Mouse (Mus musculus): ENCODE results near the gene Ube2c.
"Not testable (repeated sequence)": the region's sequence is repeated elsewhere in the genome, so short reads cannot be mapped to it uniquely, and the experiment has no call there.

The Ube2c gene

DNA sequence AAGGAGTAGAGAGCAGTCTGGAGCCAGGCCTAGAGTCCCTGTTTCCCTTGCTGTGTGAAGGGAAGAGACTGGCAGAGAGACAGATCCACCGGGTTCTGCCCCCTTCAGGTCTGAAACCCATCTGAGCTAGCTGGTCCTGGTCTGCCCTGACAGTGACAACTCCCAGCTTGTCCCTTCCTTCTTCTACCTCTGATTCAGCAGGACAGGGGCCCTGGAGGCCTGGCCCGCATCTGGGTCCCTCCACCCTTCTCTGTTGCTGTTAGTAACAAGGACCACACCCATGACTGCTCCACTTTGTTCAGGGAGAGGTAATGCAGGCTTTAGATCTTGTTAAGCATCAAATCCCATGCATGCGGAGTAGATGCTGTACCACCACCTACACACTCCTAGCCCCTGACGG is 18.7 kb downstream of the Ube2c start:
- DNase-seq (ENCODE audit: low spot score), result no peak

DNA sequence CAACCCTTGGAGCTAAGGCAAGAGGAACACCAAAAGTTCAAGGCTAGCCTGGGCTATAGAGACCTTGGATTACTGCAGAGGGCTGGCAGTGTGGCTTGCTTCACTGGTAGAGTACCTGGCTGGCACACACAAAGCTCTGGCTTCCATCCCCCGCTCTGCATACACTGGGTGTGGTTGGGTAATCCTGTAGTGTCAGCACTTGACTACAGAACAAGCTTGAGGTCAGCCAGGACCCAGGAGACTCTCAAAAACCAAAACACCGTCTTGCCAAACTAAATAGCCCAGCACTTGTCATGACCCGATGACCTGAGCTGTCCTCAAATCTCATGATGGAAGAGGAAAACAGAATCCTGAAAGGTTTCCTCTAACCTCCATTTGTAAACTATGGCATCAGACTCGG is 20.8 kb downstream of the Ube2c start:
- no peak for DNase-seq (ENCODE audit: low spot score)

DNA sequence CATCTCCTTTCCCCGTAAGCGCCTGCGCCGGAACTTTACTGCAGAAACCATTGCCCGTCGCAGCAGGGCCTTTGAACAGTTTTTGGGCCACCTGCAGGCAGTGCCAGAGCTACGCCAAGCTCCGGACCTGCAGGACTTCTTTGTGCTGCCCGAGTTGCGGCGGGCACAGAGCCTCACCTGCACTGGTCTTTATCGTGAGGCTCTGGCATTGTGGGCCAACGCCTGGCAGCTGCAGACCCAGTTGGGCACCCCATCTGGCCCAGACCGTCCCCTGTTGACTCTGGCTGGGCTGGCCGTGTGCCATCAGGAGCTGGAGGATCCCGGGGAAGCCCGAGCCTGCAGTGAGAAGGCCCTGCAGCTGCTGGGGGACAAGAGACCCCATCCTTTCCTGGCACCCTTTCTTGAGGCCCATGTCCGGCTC is 22.2 kb downstream of the Ube2c start:
- DNase-seq (ENCODE audit: low spot score), result no peak

DNA sequence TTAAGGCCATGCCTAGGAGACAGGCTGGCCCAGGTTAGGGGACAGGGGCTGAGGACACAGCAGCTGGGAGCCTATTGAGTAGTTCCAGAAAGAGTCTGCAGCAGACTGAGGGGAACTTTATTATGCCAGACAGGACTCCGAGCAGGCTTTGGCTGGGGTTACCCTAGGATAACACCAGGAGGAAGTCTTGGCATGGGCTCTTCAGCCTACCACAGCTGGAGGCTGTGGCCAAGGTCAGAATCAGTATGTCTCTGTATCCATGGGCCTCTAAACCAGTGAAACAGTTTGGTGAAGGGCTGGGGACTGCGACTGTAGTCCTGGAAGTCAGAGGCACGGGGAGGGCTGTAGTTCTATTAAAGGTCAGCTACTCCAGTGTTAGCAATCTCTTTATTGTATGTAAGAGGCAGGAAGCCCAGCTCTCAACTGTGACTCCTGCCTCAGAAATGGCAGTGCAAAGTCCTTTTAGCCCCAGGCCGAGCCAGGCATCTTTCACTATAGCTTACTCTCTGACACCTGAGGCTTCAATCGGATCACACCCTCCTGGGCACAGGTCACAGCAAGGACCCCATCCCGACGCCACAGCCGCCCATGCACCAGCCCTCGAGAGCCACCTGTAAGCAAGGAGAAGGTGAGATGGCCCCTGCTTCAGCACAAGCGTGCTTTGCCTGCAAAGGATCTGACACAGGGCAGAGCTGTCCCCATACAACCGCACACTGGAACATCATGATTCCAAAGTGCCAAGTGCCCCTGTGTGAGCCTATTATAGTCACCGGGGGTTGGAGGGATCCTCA is 22.9 kb downstream of the Ube2c start:
- DNase-seq (ENCODE audit: low spot score), result no peak

DNA sequence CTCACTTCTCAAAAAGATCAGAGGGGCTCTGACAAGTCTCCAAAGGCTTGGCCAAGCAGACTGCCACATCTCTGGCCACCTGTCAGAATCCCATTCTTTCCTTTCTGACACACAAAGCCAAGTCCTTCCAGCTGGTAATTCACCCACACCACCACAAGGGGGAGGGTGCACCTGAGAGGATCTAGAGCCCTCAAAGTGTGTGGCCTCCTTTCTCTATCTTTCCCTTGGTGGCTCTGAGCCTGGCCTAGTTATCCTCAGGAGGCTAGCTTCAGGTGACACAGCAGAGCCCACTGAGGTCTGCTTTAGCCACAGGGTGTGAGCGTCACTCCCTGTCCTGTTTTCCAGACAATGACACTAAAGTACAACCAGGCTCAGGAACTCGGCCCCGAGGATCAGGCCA is 23.5 kb downstream of the Ube2c start:
- peak; percentile 50 for DNase-seq (ENCODE audit: low spot score)

DNA sequence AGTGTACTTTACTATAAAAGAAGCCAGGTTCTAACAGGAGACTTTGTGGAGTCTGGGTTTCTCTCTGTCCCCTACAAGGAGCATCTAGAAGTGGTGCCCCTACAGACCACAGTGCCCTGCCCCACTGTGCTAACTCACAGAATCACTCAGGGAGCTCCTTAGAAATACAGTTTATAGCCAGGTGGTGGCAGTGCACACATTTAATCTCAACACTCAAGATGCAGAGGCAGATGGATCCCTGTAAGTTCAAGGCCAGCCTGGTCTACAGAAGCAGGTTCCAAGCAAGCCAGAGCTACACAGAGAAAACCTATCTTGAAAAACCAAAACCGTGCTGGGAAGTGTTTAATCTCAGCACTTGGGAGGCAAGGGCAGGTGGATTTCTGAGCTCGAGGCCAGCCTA is 24.1 kb downstream of the Ube2c start:
- DNase-seq (ENCODE audit: low spot score), result no peak

DNA sequence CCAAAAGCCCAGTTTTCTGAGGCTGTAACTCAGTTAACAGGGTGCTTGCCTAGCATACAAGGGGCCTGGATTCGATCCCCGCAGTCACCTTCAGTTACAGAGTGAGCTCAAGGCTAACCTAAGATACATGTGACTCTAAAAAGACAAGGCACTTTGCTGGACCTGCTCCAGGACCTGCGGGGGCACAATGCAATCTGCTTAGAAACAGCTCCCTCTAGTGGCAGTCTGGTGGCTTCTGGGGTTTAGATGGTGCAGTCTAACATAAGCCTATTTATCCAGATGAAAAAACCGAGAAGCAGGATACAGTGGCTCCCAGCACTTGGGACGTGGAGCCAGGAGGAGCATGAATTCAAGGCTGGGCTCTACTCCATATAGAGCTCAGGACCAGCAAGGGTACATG is 24.6 kb downstream of the Ube2c start:
- peak; percentile 81 for DNase-seq (ENCODE audit: low spot score)

DNA sequence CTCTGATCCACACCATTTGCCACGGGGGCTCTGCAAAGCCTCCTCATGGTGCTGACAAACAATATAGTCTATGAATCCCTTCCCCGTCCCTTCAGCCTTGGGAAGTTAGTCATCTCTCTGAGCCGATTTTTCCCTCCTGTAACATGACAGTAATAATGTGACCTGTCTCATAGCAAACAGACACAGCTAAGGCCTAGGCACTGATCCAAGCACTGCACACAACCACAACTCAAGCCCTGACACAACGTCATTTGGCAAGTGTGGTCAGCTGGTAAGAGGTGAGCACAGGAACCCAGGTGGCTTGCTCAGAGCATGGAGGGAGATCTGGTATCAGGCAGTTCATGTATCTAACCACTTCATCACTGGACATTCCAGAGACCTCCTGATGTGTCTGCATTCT is 26.2 kb downstream of the Ube2c start:
- no peak for DNase-seq (ENCODE audit: low spot score)

DNA sequence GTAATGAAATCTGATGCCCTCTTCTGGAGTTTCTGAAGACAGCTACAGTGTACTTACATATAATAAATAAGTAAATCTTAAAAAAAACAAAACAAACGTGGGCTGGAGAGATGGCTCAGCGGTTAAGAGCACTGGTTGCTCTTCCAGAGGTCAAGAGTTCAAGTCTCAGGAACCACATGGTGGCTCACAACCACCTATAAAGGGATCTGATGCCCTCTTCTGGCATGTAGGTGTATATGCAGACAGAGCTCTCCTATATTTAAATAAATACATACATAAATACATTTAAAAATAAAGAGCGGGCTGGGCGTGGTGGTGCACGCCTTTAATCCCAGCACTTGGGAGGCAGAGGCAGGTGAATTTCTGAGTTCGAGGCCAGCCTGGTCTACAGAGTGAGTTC is 28.9 kb downstream of the Ube2c start:
- not testable (repeated sequence) for DNase-seq (ENCODE audit: low spot score)

DNA sequence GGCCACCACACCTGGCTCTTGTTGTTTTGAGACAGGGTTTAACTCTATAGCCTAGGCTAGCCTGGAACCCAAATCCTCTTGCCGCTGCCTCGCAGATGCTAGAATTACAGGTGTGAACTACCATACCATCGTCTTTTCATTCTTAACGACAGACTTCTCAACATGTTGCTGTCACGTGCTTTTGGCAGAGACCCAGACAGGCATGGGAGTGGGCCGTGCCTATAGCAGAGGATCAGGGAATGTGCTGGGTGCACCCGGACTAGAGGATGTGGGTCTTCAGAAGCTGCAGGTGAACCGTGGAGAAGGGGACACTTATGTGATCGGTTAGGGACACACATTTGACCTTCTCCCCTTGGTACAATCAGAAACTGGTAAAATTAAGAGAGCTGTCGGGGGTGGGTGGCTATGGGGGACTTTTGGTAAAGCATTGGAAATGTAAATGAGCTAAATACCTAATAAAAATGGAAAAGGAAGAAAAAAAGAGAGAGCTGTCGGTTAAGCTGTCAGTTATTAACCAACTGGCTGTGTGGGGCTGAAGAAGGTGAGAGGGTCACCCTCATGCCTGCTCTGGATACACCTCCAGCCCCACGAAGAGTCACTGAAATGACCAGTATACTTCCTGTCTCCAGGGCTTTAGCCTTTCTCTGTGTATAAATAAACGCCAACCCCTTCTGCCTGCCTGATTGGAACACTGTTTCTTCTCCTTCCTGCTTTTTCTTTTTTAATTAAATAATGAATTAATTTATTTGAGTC is 30.7 kb downstream of the Ube2c start:
- no peak for DNase-seq (ENCODE audit: low spot score)

DNA sequence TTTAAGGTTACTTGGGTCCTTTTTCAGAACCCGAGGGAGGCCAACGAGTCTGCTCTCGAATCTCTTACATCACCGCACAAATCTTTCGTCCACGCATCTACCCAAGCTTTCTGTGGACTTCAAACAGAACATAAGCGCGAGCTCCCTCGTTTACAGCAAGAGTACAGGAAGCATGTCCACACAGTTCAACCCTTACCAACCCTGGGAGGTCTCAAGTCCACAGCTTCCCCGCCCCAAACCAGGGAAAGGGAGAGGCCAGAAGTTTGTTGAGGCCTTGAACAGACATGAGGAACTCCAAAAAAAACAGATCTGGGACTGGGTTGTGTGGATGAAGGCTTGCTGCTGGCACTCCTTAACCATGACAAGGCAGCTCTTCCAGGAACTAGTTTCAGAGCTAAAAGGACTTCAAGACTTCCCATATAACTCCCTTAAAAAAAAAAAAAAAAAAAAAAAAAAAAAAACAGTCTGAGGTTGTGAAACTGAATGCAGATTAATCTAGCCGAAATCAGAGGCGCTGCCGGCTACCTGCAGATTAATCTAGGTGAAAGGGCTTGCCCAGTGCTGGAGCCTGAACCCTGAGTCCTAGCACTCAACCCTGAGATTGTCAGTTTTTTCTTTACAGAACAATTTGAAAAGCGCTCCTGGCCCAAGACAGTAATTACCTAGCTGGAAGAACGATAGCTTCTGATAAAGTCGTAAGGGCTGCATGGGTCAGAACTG is 33.7 kb downstream of the Ube2c start:
- no peak for DNase-seq (ENCODE audit: low spot score)

DNA sequence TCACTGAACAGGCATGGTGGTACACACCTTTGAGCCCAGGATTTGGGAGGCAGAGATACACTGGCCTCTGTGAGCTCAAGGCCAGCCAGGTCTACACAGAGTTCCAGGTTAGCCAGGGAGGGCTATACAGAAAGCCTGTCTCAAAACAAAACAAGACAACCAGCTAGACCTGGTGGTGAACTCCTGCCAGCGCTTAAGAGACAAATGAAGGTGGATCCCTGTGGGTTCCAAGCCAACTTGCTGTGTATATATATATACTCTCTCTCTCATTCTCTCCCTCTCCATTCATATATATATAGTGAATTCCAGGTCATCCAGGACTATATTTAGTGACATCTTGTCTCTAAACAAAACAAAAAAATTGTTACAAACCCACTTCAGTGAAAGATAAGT is 34.2 kb downstream of the Ube2c start:
- no peak for DNase-seq (ENCODE audit: low spot score)

DNA sequence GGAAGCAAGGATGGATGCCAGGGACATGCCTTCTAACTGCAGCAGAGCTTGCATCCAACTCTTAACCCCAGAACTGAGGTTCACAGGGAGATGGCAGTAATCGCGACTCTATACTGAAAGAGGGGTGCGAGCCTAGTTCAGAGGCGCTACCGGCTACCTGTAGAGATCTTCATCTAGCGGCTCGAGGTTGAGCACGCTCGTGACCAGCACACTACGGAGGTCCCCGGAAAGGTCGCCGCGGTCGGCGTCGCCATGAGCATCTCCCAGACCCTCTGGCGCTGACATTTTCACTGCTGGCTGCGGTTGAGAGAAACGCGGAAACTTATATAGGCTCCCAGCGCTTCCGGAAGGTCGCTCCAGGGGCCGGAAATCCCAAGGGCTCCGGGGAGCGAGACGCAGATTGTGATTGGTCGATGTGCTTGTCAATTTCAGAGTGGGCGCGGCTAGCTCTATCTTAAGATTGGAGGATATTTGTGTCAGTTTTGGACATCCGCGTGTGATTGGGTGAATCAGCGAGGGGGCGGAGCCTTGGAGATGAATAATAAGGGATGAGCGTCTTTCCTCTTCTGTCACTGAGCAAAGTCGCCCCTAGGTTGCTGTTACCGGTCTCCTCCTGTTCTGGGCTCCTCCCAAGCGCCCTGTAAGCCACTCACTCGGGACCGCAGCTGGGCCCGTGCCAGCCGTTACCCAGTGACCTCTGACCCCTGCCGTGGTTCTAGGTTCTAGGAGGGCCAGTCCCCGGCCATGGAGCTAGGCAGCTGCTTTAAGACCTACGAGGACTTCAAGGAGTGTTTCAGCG is 35.0 kb downstream of the Ube2c start, which contains the start of the genes Acot8 and Zswim3:
TSS of gene Acot8 (minus strand) at position 350 of the 799 bp plus-strand sequence.
TSS of gene Zswim3 (plus strand) at position 566 of the 799 bp plus-strand sequence.
- peak; percentile 95 for DNase-seq (ENCODE audit: low spot score)

DNA sequence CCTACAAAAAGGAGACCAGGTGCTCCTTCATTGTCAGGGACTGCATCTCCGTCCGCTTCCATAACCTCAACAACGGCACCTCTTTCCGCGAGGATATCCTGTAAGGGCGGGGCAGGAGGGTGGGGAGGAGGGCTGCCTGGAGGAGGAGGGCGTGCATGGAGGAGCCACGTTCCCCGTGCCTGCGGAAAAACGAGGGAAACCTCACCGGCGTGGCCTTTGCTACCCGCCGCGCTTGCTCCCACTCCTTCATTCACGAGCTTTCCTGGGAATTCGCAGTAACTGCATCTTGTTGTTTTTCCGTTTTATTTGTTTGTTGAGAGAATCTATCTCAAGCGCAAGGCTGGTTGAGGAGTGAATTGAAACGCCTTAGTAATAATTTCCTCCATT is 35.6 kb downstream of the Ube2c start:
- DNase-seq (ENCODE audit: low spot score), result no peak

DNA sequence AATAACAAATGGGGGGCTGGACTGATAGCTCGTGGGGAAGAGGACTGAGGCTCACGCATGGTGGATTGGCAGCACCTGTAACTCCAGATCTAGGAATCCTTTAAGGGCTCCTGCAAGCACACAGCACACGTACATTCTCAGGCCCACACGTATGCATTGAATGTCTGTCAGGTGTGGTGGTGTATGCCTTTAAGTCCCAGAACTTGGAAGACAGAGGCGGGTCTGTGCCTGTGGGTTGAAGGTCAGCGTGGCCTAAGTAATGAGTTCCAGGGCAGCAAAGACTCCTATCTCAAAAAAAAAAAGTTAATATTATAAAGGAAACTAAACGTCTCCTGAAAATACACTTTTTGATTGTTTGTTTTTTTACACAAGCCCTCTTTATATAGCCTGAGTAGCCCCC is 36.9 kb downstream of the Ube2c start:
- DNase-seq (ENCODE audit: low spot score), result no peak

DNA sequence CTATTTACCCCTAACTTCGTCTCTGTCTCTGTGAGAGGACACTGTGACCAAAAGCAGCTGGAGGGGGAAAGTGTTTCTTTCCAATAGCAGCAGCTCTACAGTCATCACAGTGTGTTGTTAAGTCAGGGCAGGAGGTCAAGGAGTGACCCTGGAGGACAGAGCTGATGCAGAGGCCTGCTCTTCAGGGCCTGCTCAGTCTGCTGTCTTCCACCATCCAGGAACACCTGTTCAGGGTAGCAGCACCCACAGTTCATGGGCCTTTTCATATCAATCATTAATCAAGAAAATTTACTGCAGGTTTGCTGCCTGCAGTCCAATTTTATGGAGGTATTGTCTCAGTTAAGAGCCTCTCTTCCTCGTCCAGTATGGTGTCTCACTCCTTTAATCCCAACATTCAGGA is 43.9 kb downstream of the Ube2c start:
- no peak for DNase-seq (ENCODE audit: low spot score)

DNA sequence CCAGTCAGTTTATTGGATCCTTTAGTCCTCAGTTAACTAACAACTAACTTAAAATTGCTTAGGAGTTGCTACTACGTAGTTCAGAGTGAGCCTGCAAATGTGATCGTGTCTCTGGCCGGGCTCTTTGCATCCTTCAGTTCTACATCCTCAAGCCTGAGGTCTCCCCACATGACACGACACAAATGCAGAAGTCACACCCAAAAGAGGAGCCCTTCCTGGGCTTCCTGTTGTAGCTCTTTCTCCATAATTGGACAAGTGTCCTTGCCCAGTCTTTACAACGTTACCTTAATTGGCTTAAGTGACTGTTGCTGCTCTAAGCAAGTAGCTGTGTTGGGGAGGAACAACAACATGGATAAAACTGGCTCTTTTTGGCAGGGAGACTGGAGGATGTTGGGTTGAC is 45.6 kb downstream of the Ube2c start:
- DNase-seq (ENCODE audit: low spot score), result no peak

DNA sequence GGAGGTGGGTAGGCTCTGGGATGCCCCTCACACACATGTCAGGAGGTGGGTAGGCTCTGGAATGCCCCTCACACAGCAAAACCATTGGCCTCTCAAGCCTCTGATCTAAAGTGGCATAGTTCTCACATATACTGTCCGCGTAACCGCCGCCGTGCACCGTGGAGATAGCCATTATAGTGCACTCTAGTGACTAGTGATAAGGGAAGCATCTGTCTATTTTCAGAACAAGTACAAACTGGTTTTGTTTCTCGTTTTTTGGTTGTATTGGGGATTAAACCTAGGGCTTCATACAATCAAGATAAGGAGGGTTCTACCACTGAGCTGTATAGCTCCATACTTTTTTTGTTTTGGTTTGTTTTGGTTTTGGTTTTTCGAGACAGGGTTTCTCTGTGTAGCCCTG is 46.1 kb downstream of the Ube2c start:
- no peak for DNase-seq (ENCODE audit: low spot score)

DNA sequence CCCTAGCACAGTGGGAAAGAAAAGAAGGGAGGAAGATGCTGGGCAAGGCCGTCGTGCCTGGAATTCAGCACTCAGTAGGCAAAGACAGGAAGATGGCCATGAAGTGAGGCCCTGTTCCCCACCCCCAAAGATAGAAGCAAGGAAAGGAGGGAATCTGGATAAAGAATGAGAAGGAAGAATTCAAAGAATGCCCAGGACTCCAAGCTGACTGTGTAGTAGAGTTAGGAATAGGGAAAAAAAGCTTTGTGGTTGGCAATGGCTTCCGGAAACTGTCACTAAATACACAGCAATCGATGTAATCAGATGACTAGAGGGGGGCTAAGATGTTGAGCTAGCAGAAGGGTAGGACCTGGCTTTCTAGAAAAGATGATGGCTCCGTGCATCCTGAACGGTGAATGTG is 47.5 kb downstream of the Ube2c start:
- DNase-seq (ENCODE audit: low spot score), result no peak

DNA sequence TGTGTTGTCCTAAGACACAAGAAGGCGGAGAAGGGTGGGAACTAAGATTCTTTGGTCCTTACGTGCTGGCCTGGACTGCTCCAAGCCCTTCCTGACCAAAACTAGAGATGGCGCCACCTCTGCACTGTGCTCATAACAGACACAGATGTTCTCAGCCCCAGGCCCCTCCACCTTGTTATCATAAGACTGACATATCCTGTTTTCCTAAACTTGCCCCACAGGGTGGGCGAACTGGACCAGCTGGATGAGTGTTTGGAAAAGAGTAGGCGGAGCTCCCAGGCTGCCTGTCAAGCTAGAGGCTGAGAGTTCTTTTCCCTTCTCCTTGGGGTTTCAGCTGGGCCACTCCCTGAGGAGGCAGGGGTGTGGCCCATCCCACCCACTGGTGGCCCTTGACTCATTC is 48.0 kb downstream of the Ube2c start:
- no peak for DNase-seq (ENCODE audit: low spot score)

DNA sequence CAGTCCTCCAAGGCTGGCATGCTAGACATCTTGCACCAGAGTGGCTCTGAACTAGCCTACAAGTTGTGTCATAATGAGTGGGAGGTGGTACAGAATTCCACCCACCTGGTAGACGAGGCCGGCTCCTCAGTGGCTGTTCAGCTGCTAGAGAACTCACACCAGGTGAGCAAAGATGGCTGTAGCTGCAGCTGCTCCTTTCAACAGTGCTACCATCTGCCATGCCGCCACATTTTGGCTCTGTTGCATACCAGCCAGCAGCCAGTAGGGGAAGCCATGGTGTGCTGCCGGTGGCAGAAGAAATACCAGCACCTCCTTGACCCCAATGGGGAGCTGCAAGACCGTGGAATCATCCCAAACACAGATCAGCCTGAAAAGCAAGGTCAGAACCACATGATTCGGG is 51.4 kb downstream of the Ube2c start:
- no peak for DNase-seq (ENCODE audit: low spot score)

DNA sequence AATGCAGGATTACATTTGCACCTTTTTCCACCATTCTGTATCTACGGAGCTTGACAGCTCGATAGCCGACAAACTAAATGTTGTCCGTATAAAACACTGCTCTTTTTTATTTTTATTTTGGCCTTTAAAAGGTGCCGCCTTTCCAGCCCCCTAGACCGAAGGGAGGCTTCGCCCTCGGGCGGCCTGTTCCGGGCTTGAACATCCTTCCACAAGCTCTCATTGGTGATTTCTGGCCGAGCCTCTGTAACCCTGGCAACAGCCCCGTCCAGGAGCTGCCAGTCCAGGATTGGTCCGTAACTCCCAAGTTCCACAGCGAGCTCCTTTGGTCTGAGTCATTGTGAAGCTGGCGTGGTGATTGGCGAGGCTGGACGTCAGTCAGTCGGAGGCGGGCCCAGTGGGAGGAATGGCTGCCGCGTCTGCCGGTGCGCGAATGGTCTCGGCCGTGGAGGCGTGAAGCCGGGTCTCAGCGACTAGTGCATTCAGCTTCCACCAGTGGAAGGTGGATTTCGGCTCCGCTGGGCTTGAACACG is 53.0 kb downstream of the Ube2c start, which contains the start of gene Zswim1:
TSS of gene Zswim1 (plus strand) at position 51 of the 530 bp plus-strand sequence.
- peak; percentile 99 for DNase-seq (ENCODE audit: low spot score)

All from ovary, postnatal 36 days (tissue).